Mouse (Mus musculus) C2C12 (cell line): ENCODE data around the gene Mroh8. TPM values are rescaled to one million over a fixed set of nuclear protein-coding genes. Genes with fewer than 3 reads are reported as not detected.
A peak's percentile ranks its signal among the peaks of the same experiment; 100 is the strongest.

Experiments used
- H3K27me3 ChIP-seq: one replicate; pipeline ENCODE4 v1.6.1; 2011; ENCODE audit not compliant: control insufficient read depth, insufficient read depth, insufficient read length
- H3K36me3 ChIP-seq: one replicate; pipeline ENCODE4 v1.6.1; 2011; ENCODE audit not compliant: control insufficient read depth, insufficient read depth
- H3K4me3 ChIP-seq: one replicate; pipeline ENCODE4 v1.5.1; 2011; ENCODE audit warnings: mild to moderate bottlenecking, control low read depth; ENCODE audit not compliant: poor library complexity, insufficient read depth, severe bottlenecking
- H3K79me2 ChIP-seq: one replicate; pipeline ENCODE4 v1.6.1; 2011; ENCODE audit not compliant: control insufficient read depth, insufficient read depth
- H3K79me3 ChIP-seq: one replicate; pipeline ENCODE4 v1.6.1; 2011; ENCODE audit warnings: low read depth, control low read depth
- H3ac ChIP-seq: one replicate; pipeline ENCODE3; 2011; ENCODE audit warnings: low read depth; ENCODE audit not compliant: control insufficient read depth, insufficient read length
- CEBPB ChIP-seq: IDR thresholded peaks from one replicate; pipeline ENCODE4 v1.6.1; 2011; ENCODE audit warnings: low read depth, mild to moderate bottlenecking, control low read depth, moderate library complexity
- CTCF ChIP-seq: IDR thresholded peaks from one replicate; pipeline ENCODE4 v1.5.1; 2011; ENCODE audit not compliant: control insufficient read depth, insufficient read depth, insufficient read length
- FOSL1 ChIP-seq: IDR thresholded peaks from one replicate; pipeline ENCODE4 v1.8.0; 2011; ENCODE audit warnings: mild to moderate bottlenecking, low read length; ENCODE audit not compliant: poor library complexity, insufficient read depth, severe bottlenecking
- MAX ChIP-seq: IDR thresholded peaks from one replicate; pipeline ENCODE4 v1.6.1; 2011; ENCODE audit warnings: mild to moderate bottlenecking, control low read depth
- MYOD1 ChIP-seq: IDR thresholded peaks from one replicate; pipeline ENCODE4 v1.6.1; 2011; ENCODE audit warnings: low read depth; ENCODE audit not compliant: control insufficient read depth, insufficient read length
- MYOG ChIP-seq: IDR thresholded peaks from one replicate; pipeline ENCODE4 v1.6.1; 2011; ENCODE audit not compliant: control insufficient read depth, insufficient read length; ENCODE audit errors: extremely low read depth
- USF1 ChIP-seq: IDR thresholded peaks from one replicate; pipeline ENCODE4 v1.6.1; 2011; ENCODE audit warnings: low read depth, mild to moderate bottlenecking, control low read depth, moderate library complexity
- polyA plus RNA-seq: library from polyadenylated mRNA; unstranded; fragments of >200 nt; fragmentation: generic; extraction: Trizol; gene quantifications from one replicate; pipeline ENCODE4 v1.2.1, GENCODE M21; 2012; ENCODE audit warnings: missing spikeins

Mroh8 gene
- polyA plus RNA-seq, 1 experiment: 0.13 TPM

- TF ChIP-seq MYOD1: no peak
- no peak for TF ChIP-seq USF1
- TF ChIP-seq MYOG: no peak
- no peak for TF ChIP-seq CEBPB
- TF ChIP-seq FOSL1: no peak
- TF ChIP-seq CTCF: no peak
- TF ChIP-seq MAX: no peak
- Histone ChIP-seq H3K79me3 (peaks cover 23% of the 10 kb centered on the region), H3ac (no peak overlapping the region), H3K4me3 (no peak overlapping the region), H3K27me3 (no peaks in the 10 kb centered on the region), H3K79me2 (peaks cover 65% of the 10 kb centered on the region), H3K36me3 (peaks cover 93% of the 10 kb centered on the region)
These were observed 8.2 kb upstream of the Mroh8 start for GRCm38 (mm10) chr2:157287542-157287941.

GRCm38 (mm10) chr2:157283321-157283720 lies 4.0 kb upstream of the Mroh8 start:
- H3K79me3 ChIP-seq: peaks cover 49% of the 10 kb centered on the region
- H3K4me3 ChIP-seq: no peak overlapping the region
- no peak overlapping the region for H3ac ChIP-seq
- peaks cover 88% of the 10 kb centered on the region for H3K79me2 ChIP-seq
- peaks cover 58% of the 10 kb centered on the region for H3K36me3 ChIP-seq
- TF ChIP-seq MYOG (no peak), FOSL1 (no peak), USF1 (no peak), MAX (no peak)
- H3K27me3 ChIP-seq: no peaks in the 10 kb centered on the region

GRCm38 (mm10) chr2:157278717-157279415 lies 483 bp downstream of the Mroh8 start, which contains the start of gene Rpn2:
Rpn2 (plus strand) TSS chr2:157279017.
- no peaks in the 10 kb centered on the region for H3K27me3 ChIP-seq
- peak within 1 kb of the TSS; percentile 98 for H3ac ChIP-seq
- peaks cover 49% of the 10 kb centered on the region for H3K79me2 ChIP-seq
- H3K79me3 ChIP-seq: peaks cover 42% of the 10 kb centered on the region
- H3K4me3 ChIP-seq: peak within 1 kb of the TSS; percentile 84
- TF ChIP-seq MYOG: no peak
- no peak for TF ChIP-seq CEBPB
- TF ChIP-seq MAX: peak; percentile 52
- no peak for TF ChIP-seq CTCF
- peaks cover 18% of the 10 kb centered on the region for H3K36me3 ChIP-seq

- Histone ChIP-seq H3ac (no peak overlapping the region), H3K79me3 (no peaks in the 10 kb centered on the region), H3K27me3 (peaks cover 33% of the 10 kb centered on the region), H3K36me3 (no peaks in the 10 kb centered on the region), H3K79me2 (no peaks in the 10 kb centered on the region), H3K4me3 (no peak overlapping the region)
- TF ChIP-seq FOSL1 (no peak), MAX (no peak), CEBPB (no peak)
These were observed 15.5 kb downstream of the Mroh8 start for GRCm38 (mm10) chr2:157263832-157264231.

GRCm38 (mm10) chr2:157263101-157263500 lies 16.2 kb downstream of the Mroh8 start:
- Histone ChIP-seq H3K27me3 (peaks cover 33% of the 10 kb centered on the region), H3K36me3 (no peaks in the 10 kb centered on the region), H3K4me3 (no peak overlapping the region), H3ac (no peak overlapping the region), H3K79me2 (no peaks in the 10 kb centered on the region), H3K79me3 (no peaks in the 10 kb centered on the region)
- no peak for TF ChIP-seq MYOG
- TF ChIP-seq MYOD1: no peak
- TF ChIP-seq CTCF: no peak
- no peak for TF ChIP-seq USF1
- no peak for TF ChIP-seq MAX
- TF ChIP-seq FOSL1: no peak
- no peak for TF ChIP-seq CEBPB

GRCm38 (mm10) chr2:157262506-157262905 lies 16.8 kb downstream of the Mroh8 start:
- Histone ChIP-seq H3K4me3 (no peak overlapping the region), H3K79me3 (no peaks in the 10 kb centered on the region), H3ac (no peak overlapping the region), H3K27me3 (peaks cover 33% of the 10 kb centered on the region), H3K36me3 (no peaks in the 10 kb centered on the region), H3K79me2 (no peaks in the 10 kb centered on the region)
- no peak for TF ChIP-seq CEBPB
- no peak for TF ChIP-seq MYOG
- TF ChIP-seq FOSL1: no peak
